Mouse (Mus musculus) liver, embryonic 14.5 days (tissue): Measurements from ENCODE around the gene Slc5a3. TPM values are rescaled to one million over a fixed set of nuclear protein-coding genes. Genes with fewer than 3 reads are reported as not detected.
A peak's percentile ranks its signal among the peaks of the same experiment; 100 is the strongest.
"Not testable (repeated sequence)": the region's sequence is repeated elsewhere in the genome, so short reads cannot be mapped to it uniquely, and the experiment has no call there.

Experiments used
- ATAC-seq: fragments of 200-750 bp; cut with Nextera tagmentation; 2 replicates; pipeline ENCODE4 v1.8.0; 2017; ENCODE audit warnings: moderate number of reproducible peaks, mild to moderate bottlenecking, moderate library complexity; ENCODE audit not compliant: insufficient read depth
- DNase-seq, 3 experiments: peaks; one replicate each; pipeline ENCODE4 v3.0.0-alpha.2; 2012 to 2013; ENCODE audit warnings: low read depth in 3 of 3, low spot score in 3 of 3
- H3K27ac ChIP-seq: fragments of 300-500 bp; sonication (generic); 2 replicates; pipeline ENCODE4 v1.5.1; 2014; ENCODE audit warnings: moderate library complexity, mild to moderate bottlenecking, control low read depth, inconsistent platforms
- H3K27me3 ChIP-seq: fragments of 300-500 bp; sonication (generic); 2 replicates; pipeline ENCODE4 v1.6.1; 2014; ENCODE audit warnings: mild to moderate bottlenecking, low read length, moderate library complexity; ENCODE audit not compliant: control insufficient read depth, insufficient read depth
- H3K36me3 ChIP-seq: fragments of 300-500 bp; sonication (generic); replicated peaks from 2 replicates; pipeline ENCODE4 v1.6.1; 2014; ENCODE audit warnings: low read depth; ENCODE audit not compliant: control insufficient read depth, insufficient read depth
- H3K4me1 ChIP-seq, 2 experiments: fragments of 200-500 bp in 1 of 2; fragments of 300-500 bp in 1 of 2; sonication (generic) in 1 of 2; replicated peaks; 2 replicates each; pipeline ENCODE4 v1.6.1; 2012 to 2014; ENCODE audit warnings: antibody characterized with exemption in 1 of 2, inconsistent platforms in 1 of 2, low read length in 1 of 2; ENCODE audit not compliant: control insufficient read depth in 2 of 2, insufficient read depth in 2 of 2
- H3K4me2 ChIP-seq: fragments of 300-500 bp; sonication (generic); 2 replicates; pipeline ENCODE4 v1.6.1; 2014; ENCODE audit warnings: low read depth, mild to moderate bottlenecking, control low read depth, moderate library complexity
- H3K4me3 ChIP-seq, 2 experiments: fragments of 200-500 bp in 1 of 2; fragments of 300-500 bp in 1 of 2; sonication (generic) in 1 of 2; 2 replicates each; pipeline ENCODE4 v1.5.1; 2012 to 2014; ENCODE audit warnings: low read depth in 2 of 2, low read length in 2 of 2, mild to moderate bottlenecking in 2 of 2, control low read depth in 1 of 2, inconsistent platforms in 1 of 2, moderate library complexity in 1 of 2; ENCODE audit not compliant: insufficient read depth in 1 of 2
- H3K9ac ChIP-seq: fragments of 300-500 bp; sonication (generic); replicated peaks from 2 replicates; pipeline ENCODE4 v1.6.1; 2014; ENCODE audit warnings: mild to moderate bottlenecking, control low read depth, moderate library complexity
- H3K9me3 ChIP-seq: fragments of 300-500 bp; sonication (generic); 2 replicates; pipeline ENCODE4 v1.6.1; 2016; ENCODE audit warnings: low read length, mixed read lengths; ENCODE audit not compliant: control insufficient read depth
- CTCF ChIP-seq: IDR thresholded peaks from 2 replicates; pipeline ENCODE4 v1.5.1; 2016; ENCODE audit warnings: antibody characterized with exemption, low read depth, control low read depth
- EP300 ChIP-seq: IDR thresholded peaks from 2 replicates; pipeline ENCODE4 v1.6.1; 2016; ENCODE audit warnings: antibody characterized with exemption, low read depth
- WGBS: fragments of 180-500 bp; shearing (Covaris S2); extraction: QIAGEN DNeasy Blood & Tissue Kit; methylation state at CpG from one replicate; pipeline ENCODE4 v1.1.7; 2014; ENCODE audit not compliant: insufficient replicate concordance; 5-methylcytosine and 5-hydroxymethylcytosine counted together
- polyA plus RNA-seq, 2 experiments: library from polyadenylated mRNA; depleted of rRNA in 1 of 2; stranded (reverse) in 1 of 2; unstranded in 1 of 2; fragments of >200 nt; fragmentation: Nextera tagmentation in 1 of 2; extraction: Ambion mirVana in 1 of 2; gene quantifications; 2 replicates each; pipeline versions ENCODE4 v1.2.1 to v1.2.3; 2012 to 2014

The Slc5a3 gene
- polyA plus RNA-seq, 2 experiments = 0.44 to 0.70 TPM

- H3K4me3 ChIP-seq = no peak overlapping the region
- no peak overlapping the region for H3K27ac ChIP-seq
- H3K4me2 ChIP-seq = no peak overlapping the region
- no peak for TF ChIP-seq EP300
- TF ChIP-seq CTCF = no peak
- H3K4me1 ChIP-seq = no peaks in the 10 kb centered on the region
- H3K9me3 ChIP-seq = no peaks in the 10 kb centered on the region
- no peak overlapping the region for H3K9ac ChIP-seq
- DNase-seq (no peak), ATAC-seq (no peak)
- no peaks in the 10 kb centered on the region for H3K27me3 ChIP-seq
- 79% methylated on average over 5 of the region's 5 CpGs for WGBS
- no peaks in the 10 kb centered on the region for H3K36me3 ChIP-seq
These were observed 44.0 kb downstream of the Slc5a3 start for GRCm38 (mm10) chr16:92102115-92102514.

GRCm38 (mm10) chr16:92102931-92103330 is 44.8 kb downstream of the Slc5a3 start:
- WGBS = 75% methylated on average over 6 of the region's 7 CpGs
- not testable (repeated sequence) for H3K4me1 ChIP-seq, H3K9me3 ChIP-seq, H3K27ac ChIP-seq, H3K4me3 ChIP-seq, H3K9ac ChIP-seq, DNase-seq, H3K4me2 ChIP-seq, H3K27me3 ChIP-seq, ATAC-seq, H3K36me3 ChIP-seq

- no peaks in the 10 kb centered on the region for H3K27me3 ChIP-seq
- no peak overlapping the region for H3K9ac ChIP-seq
- no peak for DNase-seq
- no peaks in the 10 kb centered on the region for H3K9me3 ChIP-seq
- TF ChIP-seq CTCF (peak; percentile 12), EP300 (no peak)
- H3K4me3 ChIP-seq = no peak overlapping the region
- no peak overlapping the region for H3K27ac ChIP-seq
- ATAC-seq = no peak
- 66% methylated on average over 9 of the region's 9 CpGs for WGBS
- no peak overlapping the region for H3K4me2 ChIP-seq
- H3K36me3 ChIP-seq = no peaks in the 10 kb centered on the region
- no peaks in the 10 kb centered on the region for H3K4me1 ChIP-seq
These were observed 45.6 kb downstream of the Slc5a3 start for GRCm38 (mm10) chr16:92103572-92104331.

- Histone ChIP-seq H3K27ac (no peak overlapping the region), H3K4me1 (no peaks in the 10 kb centered on the region), H3K9me3 (no peaks in the 10 kb centered on the region), H3K9ac (no peak overlapping the region), H3K4me2 (no peak overlapping the region), H3K36me3 (no peaks in the 10 kb centered on the region), H3K27me3 (no peaks in the 10 kb centered on the region), H3K4me3 (no peak overlapping the region)
- ATAC-seq (no peak), DNase-seq (no peak)
- 58% methylated on average over 2 of the region's 2 CpGs for WGBS
- no peak for TF ChIP-seq EP300
- TF ChIP-seq CTCF = no peak
These were observed 46.1 kb downstream of the Slc5a3 start for GRCm38 (mm10) chr16:92104332-92104590.

- Histone ChIP-seq H3K27ac (no peak overlapping the region), H3K4me1 (no peaks in the 10 kb centered on the region), H3K4me3 (no peak overlapping the region), H3K4me2 (no peak overlapping the region), H3K27me3 (no peaks in the 10 kb centered on the region), H3K9me3 (no peaks in the 10 kb centered on the region), H3K36me3 (no peaks in the 10 kb centered on the region), H3K9ac (no peak overlapping the region)
- 81% methylated on average over 2 of the region's 2 CpGs for WGBS
- ATAC-seq (no peak), DNase-seq (no peak)
- TF ChIP-seq CTCF = no peak
- no peak for TF ChIP-seq EP300
These were observed 46.8 kb downstream of the Slc5a3 start for GRCm38 (mm10) chr16:92104951-92105350.
